ENCODE assay signal across 24 mouse cellular contexts in the genomic region with DNA sequence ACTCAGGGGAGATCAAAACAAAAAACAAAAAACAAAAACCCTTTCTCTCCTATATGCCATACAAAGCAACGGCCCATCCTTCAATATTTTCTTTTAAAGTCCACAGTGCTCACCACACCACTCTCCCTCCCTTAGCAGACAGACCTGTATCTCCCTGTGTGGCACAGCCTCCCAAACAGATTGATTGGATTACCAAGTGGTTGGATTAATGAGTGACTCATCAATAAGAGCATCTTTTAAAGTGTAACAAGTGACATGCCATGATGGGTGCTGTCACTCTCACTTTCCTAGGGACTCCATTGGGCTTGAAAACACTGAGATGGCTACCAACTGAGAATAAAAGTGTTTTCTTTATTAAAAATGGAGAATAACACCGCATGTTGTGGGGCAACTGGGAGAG. TPM values are rescaled to one million over a fixed set of nuclear protein-coding genes. Genes with fewer than 3 reads are reported as not detected.
DNase-seq lines count a peak whose midpoint lies in the region; ATAC-seq and TF ChIP-seq lines count a peak whose summit lies in the region.
"Had no signal": no experiment of that assay in that cellular context is flagged by ENCODE, and none has a peak within 500 bp of the region (broad histone marks: within the 10 kb centered on the region; RNA-seq: fewer than 3 reads in every experiment).

No protein-coding gene starts in this region.

- peak; percentile 60 for DNase-seq in kidney, adult 2 months
- DNase-seq in kidney, adult 18-20 months: no peak
- DNase-seq in liver, adult 2 months (ENCODE audit: extremely low read depth, low read depth, low spot score): peak; percentile 31
- DNase-seq in liver, embryonic 11.5 days (ENCODE audit: low spot score): no peak
- DNase-seq: adrenal gland, adult 8-10 months; adrenal gland, postnatal 14 days; adrenal gland, postnatal 36 days; B cell, adult 2 months; cerebellum, adult 11-12 months; cerebellum, adult 2 months; cerebellum, adult 9-10 months; cerebellum, postnatal 10 days; cerebellum, postnatal 25 days had no signal

- H3K4me2 ChIP-seq in kidney, embryonic 14.5 days (replicated peaks; ENCODE audit: low read depth, low read length): no peak overlapping the region
- no peak overlapping the region for H3K4me2 ChIP-seq in kidney, embryonic 16.5 days (replicated peaks; ENCODE audit: low read depth, low read length)
- no peak overlapping the region for H3K4me2 ChIP-seq in liver, embryonic 11.5 days
- H3K4me2 ChIP-seq: embryonic facial prominence, embryonic 12.5 days; forebrain, embryonic 13.5 days; forebrain, embryonic 15.5 days had no signal

- no peak overlapping the region for H3K27ac ChIP-seq in kidney, adult 2 months (ENCODE audit: insufficient read depth, low read depth, low read length)
- no peak overlapping the region for H3K27ac ChIP-seq in kidney, embryonic 14.5 days (ENCODE audit: low read depth, low read length)
- H3K27ac ChIP-seq in kidney, embryonic 16.5 days (ENCODE audit: low read length): 0 out of 2 replicates have a peak overlapping the region, but pooled peaks have one; percentile 8
- H3K27ac ChIP-seq in liver, adult 2 months (replicated peaks; ENCODE audit: insufficient read depth, low read depth, low read length): no peak overlapping the region
- H3K27ac ChIP-seq in liver, embryonic 11.5 days (ENCODE audit: low read depth, low read length): no peak overlapping the region
- H3K27ac ChIP-seq: embryonic facial prominence, embryonic 10.5 days; embryonic facial prominence, embryonic 12.5 days; forebrain, embryonic 13.5 days; forebrain, embryonic 15.5 days had no signal

- no peak overlapping the region for H3K9ac ChIP-seq in kidney, embryonic 14.5 days (ENCODE audit: low read depth, low read length)
- no peak overlapping the region for H3K9ac ChIP-seq in kidney, embryonic 16.5 days (replicated peaks; ENCODE audit: low read length)
- H3K9ac ChIP-seq in liver, adult 2 months (ENCODE audit: low read depth, low read length): no peak overlapping the region
- no peak overlapping the region for H3K9ac ChIP-seq in liver, embryonic 11.5 days (ENCODE audit: low read depth, low read length)
- H3K9ac ChIP-seq: embryonic facial prominence, embryonic 12.5 days; forebrain, embryonic 15.5 days had no signal

- H3K4me3 ChIP-seq in kidney, adult 2 months (ENCODE audit: insufficient read depth, low read depth, low read length): no peak overlapping the region
- no peak overlapping the region for H3K4me3 ChIP-seq in kidney, embryonic 14.5 days (ENCODE audit: low read length)
- H3K4me3 ChIP-seq in kidney, embryonic 16.5 days (ENCODE audit: low read length): no peak overlapping the region
- H3K4me3 ChIP-seq in liver, adult 2 months (ENCODE audit: insufficient read depth, low read depth, low read length): no peak overlapping the region
- H3K4me3 ChIP-seq in liver, embryonic 11.5 days (ENCODE audit: low read depth, low read length): no peak overlapping the region
- H3K4me3 ChIP-seq: embryonic facial prominence, embryonic 10.5 days; embryonic facial prominence, embryonic 12.5 days; forebrain, embryonic 13.5 days; forebrain, embryonic 15.5 days had no signal

- H3K9me3 ChIP-seq in kidney, embryonic 14.5 days (ENCODE audit: control insufficient read depth, low read length): no peaks in the 10 kb centered on the region
- H3K9me3 ChIP-seq in kidney, embryonic 16.5 days (ENCODE audit: low read length): no peaks in the 10 kb centered on the region
- H3K9me3 ChIP-seq in liver, embryonic 11.5 days (ENCODE audit: control insufficient read depth, low read length): no peaks in the 10 kb centered on the region
- H3K9me3 ChIP-seq: embryonic facial prominence, embryonic 10.5 days; embryonic facial prominence, embryonic 12.5 days; forebrain, embryonic 13.5 days; forebrain, embryonic 15.5 days; G1E had no signal

- TF ChIP-seq CTCF in kidney, adult 2 months (conservative IDR thresholded peaks at IDR 0.05; ENCODE audit: insufficient read depth, insufficient read length, low read depth, low read length): no peak
- no peak for TF ChIP-seq CTCF in liver, adult 2 months (IDR thresholded peaks at IDR 0.05; ENCODE audit: low read depth, low read length)

- no peak for TF ChIP-seq POLR2A in kidney, adult 2 months (IDR thresholded peaks at IDR 0.05; ENCODE audit: low read depth, low read length)
- TF ChIP-seq POLR2A in liver, adult 2 months (IDR thresholded peaks at IDR 0.05; ENCODE audit: extremely low read depth, insufficient read depth, low read length): no peak

- peaks cover 14% of the 10 kb centered on the region; the same call in 1 of the 2 replicates for H3K4me1 ChIP-seq in kidney, adult 2 months (ENCODE audit: control insufficient read depth, insufficient read depth, low read length)
- H3K4me1 ChIP-seq in kidney, embryonic 14.5 days (ENCODE audit: control insufficient read depth, insufficient read depth, low read length): peaks cover 12% of the 10 kb centered on the region; the same call in 1 of the 2 replicates
- peaks cover 48% of the 10 kb centered on the region for H3K4me1 ChIP-seq in kidney, embryonic 16.5 days (ENCODE audit: insufficient read depth, low read length)
- H3K4me1 ChIP-seq in liver, adult 2 months (ENCODE audit: control insufficient read depth, insufficient read depth, low read length): peaks cover 5% of the 10 kb centered on the region; the same call in 1 of the 2 replicates
- H3K4me1 ChIP-seq in liver, embryonic 11.5 days (replicated peaks; ENCODE audit: control insufficient read depth, insufficient read depth, low read length): 0 out of 2 replicates have a peak, but pooled peaks cover 4% of the 10 kb centered on the region

- H3K27me3 ChIP-seq in kidney, adult 2 months (replicated peaks; ENCODE audit: control insufficient read depth, insufficient read depth, low read length): no peaks in the 10 kb centered on the region
- no peaks in the 10 kb centered on the region for H3K27me3 ChIP-seq in kidney, embryonic 14.5 days (ENCODE audit: control insufficient read depth, insufficient read depth, low read length)
- no peaks in the 10 kb centered on the region for H3K27me3 ChIP-seq in kidney, embryonic 16.5 days (ENCODE audit: insufficient read depth, low read length)
- H3K27me3 ChIP-seq in liver, adult 2 months (ENCODE audit: control insufficient read depth, insufficient read depth, low read length): no peaks in the 10 kb centered on the region
- no peaks in the 10 kb centered on the region for H3K27me3 ChIP-seq in liver, embryonic 11.5 days (replicated peaks; ENCODE audit: control insufficient read depth, insufficient read depth, low read length)
- H3K27me3 ChIP-seq: CH12.LX; embryonic facial prominence, embryonic 12.5 days; forebrain, embryonic 13.5 days; forebrain, embryonic 15.5 days; Patski had no signal

- no peaks in the 10 kb centered on the region for H3K36me3 ChIP-seq in kidney, adult 2 months (ENCODE audit: control insufficient read depth, insufficient read depth, low read length)
- no peaks in the 10 kb centered on the region for H3K36me3 ChIP-seq in kidney, embryonic 14.5 days (ENCODE audit: control insufficient read depth, insufficient read depth, low read length)
- H3K36me3 ChIP-seq in kidney, embryonic 16.5 days (ENCODE audit: insufficient read depth, low read length): no peaks in the 10 kb centered on the region
- no peaks in the 10 kb centered on the region for H3K36me3 ChIP-seq in liver, adult 2 months (ENCODE audit: control insufficient read depth, insufficient read depth, low read length)
- H3K36me3 ChIP-seq in liver, embryonic 11.5 days (ENCODE audit: control insufficient read depth, insufficient read depth, low read length): no peaks in the 10 kb centered on the region
- H3K36me3 ChIP-seq: embryonic facial prominence, embryonic 10.5 days; embryonic facial prominence, embryonic 12.5 days; forebrain, embryonic 15.5 days; G1E had no signal

- no peaks in the 10 kb centered on the region for H3K79me2 ChIP-seq in liver, adult 2 months (ENCODE audit: control insufficient read depth, insufficient read depth, low read length)

- 64% methylated on average over 2 of the region's 2 CpGs for WGBS in kidney, adult 2 months
- WGBS in kidney, embryonic 14.5 days: 98% methylated on average over 2 of the region's 2 CpGs
- WGBS in kidney, embryonic 16.5 days: 82% methylated on average over 2 of the region's 2 CpGs
- 65% methylated on average over 2 of the region's 2 CpGs for WGBS in liver, adult 2 months
- WGBS in liver, embryonic 11.5 days: 75% methylated on average over 2 of the region's 2 CpGs

- ATAC-seq in kidney, embryonic 14.5 days (ENCODE audit: low FRiP score, low TSS enrichment): no peak
- ATAC-seq in kidney, embryonic 16.5 days (ENCODE audit: low FRiP score, low TSS enrichment): no peak
- ATAC-seq in liver, embryonic 11.5 days (replicated peaks; ENCODE audit: low FRiP score): no peak
- ATAC-seq: activated CD4-positive, CD25-positive, alpha-beta regulatory T cell, adult 4 months; CD4-positive, CD25-positive, alpha-beta regulatory T cell, adult 4 months; forebrain, embryonic 13.5 days; forebrain, embryonic 15.5 days; Patski had no signal

RNA-seq across cellular contexts. Expression of a gene that starts 2.8 kb away (rescaled TPM):
- 3.3 and 4.5 TPM in 2 replicates for polyA plus RNA-seq in kidney, adult 2 months (2012; rRNA removed)
- polyA plus RNA-seq in kidney, embryonic 14.5 days (2014; fragmentation: Nextera tagmentation; extraction: Ambion mirVana): 6.3 and 8.4 TPM in 2 replicates
- 7.4 and 9.4 TPM in 2 replicates for polyA plus RNA-seq in kidney, embryonic 16.5 days (2015; fragmentation: Nextera tagmentation; extraction: Ambion mirVana)
- 0.83 and 1.1 TPM in 2 replicates for total RNA-seq in liver, adult 2 months (2014; rRNA removed)
- 0.81 and 1.3 TPM in 2 replicates for polyA plus RNA-seq in liver, adult 2 months (2012; rRNA removed)
- polyA plus RNA-seq in liver, embryonic 11.5 days (2014; fragmentation: Nextera tagmentation; extraction: Ambion mirVana): 0.58 and 0.66 TPM in 2 replicates
- polyA plus RNA-seq: G1E had no signal

Comparison
In these comparisons a context has a peak if more than half of its experiments do, and no peak if none do; other contexts are left out.
1. DNase-seq: peak in kidney, adult 2 months (single experiment) and liver, adult 2 months (single experiment); none in kidney, adult 18-20 months (single experiment) and liver, embryonic 11.5 days (single experiment).